Mouse (Mus musculus): ENCODE results near the gene Iqcd.
A peak's percentile ranks its signal among the peaks of the same experiment; 100 is the strongest.

The Iqcd gene

GRCm38 (mm10) chr5:120588569-120589094 is at the start of gene Iqcd, which contains the start of gene Tpcn1:
TSS of gene Iqcd (plus strand) at chr5:120589016.
TSS of gene Tpcn1 (minus strand) at chr5:120588673.
- peak; percentile 100 for DNase-seq (ENCODE audit: low spot score)

GRCm38 (mm10) chr5:120548236-120548850 is 40.5 kb upstream of the Iqcd start:
- DNase-seq (ENCODE audit: low spot score) = no peak

DNA sequence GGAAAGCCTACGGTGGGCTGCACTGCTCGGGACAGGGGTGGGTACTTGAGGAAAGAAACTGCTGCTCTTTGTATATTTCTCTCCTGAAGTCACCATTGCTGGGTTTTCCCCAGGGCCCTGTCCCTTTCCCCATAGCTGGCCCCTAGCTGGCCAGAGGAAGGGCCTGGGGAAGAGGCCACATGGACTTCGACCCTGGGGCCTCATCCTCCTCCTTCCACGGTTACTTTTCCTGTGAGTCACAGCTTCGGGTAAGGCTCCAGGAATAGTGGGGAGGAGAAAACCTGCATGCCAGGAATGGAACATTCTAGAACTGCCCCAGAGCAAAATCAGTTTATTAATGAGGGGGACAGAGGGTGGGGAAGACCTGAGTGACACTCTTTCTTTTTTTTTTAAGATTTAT is 38.7 kb upstream of the Iqcd start:
- peak; percentile 31 for DNase-seq (ENCODE audit: low spot score)

- no peak for DNase-seq (ENCODE audit: low spot score)
These were observed 38.1 kb upstream of the Iqcd start for GRCm38 (mm10) chr5:120550673-120551072.

GRCm38 (mm10) chr5:120555871-120556270 is 32.9 kb upstream of the Iqcd start:
- DNase-seq (ENCODE audit: low spot score) = no peak

GRCm38 (mm10) chr5:120558041-120558440 is 30.8 kb upstream of the Iqcd start:
- DNase-seq (ENCODE audit: low spot score) = no peak

DNA sequence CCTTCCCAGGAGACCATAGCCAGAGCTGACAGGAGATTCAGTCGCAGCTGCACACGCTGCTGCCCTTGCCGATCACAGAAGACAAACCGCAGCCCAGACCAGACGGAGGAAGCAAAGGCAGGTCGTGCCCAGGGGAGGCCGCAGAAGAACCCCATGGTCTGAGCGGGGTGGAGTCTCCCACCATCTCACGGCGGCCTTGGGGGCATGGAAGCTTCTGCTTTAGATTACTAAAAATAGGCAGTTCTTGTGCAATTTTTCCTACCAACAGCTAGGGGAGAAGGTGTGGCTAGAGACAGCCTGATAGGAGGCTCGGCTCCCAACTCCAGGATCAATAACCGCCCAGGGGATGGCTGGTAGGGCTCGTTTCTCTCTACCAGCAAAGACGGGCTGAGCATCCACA is 30.1 kb upstream of the Iqcd start:
- no peak for DNase-seq (ENCODE audit: low spot score)

DNA sequence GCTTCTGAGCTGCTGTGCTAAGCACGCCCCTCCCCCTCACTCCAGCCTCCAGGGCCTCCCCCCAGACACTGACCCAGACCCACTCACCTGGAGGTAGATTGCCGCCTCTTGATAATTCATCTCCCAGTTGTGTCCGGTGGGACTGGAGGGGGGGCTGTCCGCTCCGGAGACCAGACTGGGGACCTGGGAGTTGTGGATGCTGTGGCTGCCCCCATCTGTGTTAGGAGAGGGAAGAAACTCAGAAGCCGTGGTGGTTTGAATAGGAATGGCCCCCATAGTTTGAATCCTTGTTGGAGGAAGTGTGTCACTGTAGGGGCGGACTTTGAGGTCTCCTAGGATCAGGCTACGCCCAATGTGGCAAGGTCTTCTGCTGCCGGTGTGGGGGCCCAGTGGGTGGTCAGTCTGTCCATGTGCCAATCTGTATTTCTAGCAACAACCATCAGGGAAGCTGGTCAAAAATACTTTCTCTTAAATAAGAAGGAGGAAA is 28.6 kb upstream of the Iqcd start:
- DNase-seq (ENCODE audit: low spot score) = no peak

GRCm38 (mm10) chr5:120560616-120561311 is 28.1 kb upstream of the Iqcd start:
- peak; percentile 81 for DNase-seq (ENCODE audit: low spot score)

DNA sequence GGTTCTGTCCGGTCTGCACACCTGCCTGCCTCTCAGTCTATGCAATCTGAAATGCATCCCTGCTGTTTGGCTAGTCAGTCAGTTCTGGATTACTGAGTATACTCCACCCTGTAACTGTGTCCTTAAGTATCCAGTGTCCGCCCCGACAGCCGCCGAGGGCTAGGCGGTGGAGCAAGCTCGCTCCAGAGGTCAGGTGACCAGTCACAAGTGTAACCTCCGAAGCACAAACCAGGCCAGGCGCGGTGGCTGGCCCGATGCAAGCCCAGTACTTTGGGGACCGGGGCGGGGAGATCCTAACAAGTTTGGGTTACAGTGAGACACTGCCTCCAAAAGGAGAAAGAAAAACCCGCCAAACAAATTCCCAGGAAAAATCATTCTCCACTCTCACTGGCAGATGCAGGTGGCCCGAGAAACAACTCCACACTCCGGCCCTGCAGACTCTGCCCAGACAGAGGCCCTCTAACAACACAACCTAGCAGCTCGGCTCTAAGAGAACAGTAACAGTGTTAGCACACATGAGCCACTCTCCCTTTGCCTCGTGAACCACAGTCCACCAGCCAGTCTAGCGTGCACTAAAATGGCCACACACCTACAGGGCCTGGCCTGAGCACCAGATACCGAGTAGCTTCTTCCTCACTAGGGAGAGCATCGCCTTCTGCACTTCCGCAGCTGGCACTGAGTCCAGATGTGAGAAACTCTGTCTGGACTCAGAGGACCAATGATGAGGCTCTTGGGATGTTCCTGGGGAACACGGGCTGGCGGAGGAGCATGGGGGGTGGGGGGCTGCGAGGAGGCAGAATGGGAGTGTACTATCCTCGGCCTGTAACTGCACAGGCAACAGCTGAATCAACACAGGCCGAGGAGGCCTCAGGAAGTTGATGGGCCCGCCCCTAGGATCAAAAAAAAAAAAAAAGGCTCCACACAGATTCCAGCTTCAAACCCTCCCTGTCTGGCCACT is 25.6 kb upstream of the Iqcd start:
- DNase-seq (ENCODE audit: low spot score) = peak; percentile 46

DNA sequence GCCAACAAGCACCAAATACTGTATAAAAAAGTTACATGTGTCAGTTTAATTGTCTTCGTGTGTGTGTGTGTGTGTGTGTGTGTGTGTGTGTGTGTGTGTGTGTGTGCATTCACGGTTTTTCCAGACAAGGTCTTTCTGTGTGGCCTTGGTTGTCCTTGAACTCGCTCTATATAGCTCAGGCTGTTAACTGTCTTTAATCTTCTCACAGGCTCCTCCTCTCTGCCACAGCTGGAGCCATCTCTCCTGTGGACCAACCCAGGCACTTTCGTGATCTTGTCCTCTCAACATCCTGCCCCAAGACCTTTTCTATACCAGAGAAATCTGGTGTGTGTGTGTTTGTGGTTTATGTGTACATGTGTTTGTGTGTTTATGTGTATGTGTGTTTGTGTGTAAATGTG is 24.9 kb upstream of the Iqcd start:
- DNase-seq (ENCODE audit: low spot score) = no peak

DNA sequence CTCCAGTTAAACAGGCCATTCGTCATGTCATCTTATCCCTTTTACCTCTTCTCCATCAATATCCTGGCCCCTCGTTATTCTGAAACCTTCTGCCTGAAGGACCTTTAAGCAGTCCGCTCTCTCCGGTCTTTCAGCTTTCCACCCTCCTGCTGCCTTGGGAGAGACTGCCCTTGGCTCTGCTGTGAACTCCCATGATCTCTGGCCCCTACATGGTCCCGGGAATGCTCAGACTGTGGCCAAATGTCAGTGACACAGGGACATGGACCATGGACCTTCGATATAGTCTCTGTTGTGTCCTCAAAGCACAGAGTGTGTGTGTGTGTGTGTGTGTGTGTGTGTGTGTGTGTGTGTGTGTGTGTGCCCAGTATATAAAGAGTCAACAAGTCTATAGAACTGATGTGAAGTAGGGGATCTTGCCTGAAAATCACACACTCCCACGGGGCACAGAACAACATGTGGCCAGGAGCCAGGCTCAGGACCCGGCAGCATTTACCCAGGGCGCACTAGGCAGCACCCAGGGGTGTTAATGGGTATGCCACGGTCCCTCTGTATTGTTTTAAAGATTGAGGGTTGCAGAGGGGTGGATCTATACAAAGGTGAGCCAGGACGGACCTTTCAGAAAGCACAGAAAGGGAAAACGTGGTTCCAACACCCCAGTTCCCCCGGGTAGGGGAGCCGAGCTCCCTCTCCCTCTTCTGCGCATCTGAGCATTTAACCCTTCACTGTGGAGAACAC is 23.5 kb upstream of the Iqcd start:
- DNase-seq (ENCODE audit: low spot score) = no peak

DNA sequence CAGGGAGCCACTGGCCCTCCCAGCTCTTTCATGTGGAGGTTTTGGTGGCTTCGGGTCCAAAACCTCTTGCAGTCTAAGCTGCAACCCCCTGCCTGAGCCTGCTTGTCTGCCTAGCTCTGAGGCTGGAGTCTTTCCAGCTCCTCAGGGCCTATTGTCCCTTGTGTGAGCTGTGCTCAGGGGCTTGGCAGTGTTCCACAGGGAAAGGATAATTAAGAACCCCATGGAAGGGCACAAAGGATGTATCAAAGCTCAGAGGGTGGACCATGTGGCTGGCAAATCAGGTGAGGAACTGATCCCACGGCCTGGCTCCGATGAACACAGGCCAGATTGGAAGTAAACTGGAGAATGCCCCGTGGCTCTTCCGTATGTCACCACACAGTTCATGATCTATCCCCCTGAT is 22.7 kb upstream of the Iqcd start:
- no peak for DNase-seq (ENCODE audit: low spot score)

DNA sequence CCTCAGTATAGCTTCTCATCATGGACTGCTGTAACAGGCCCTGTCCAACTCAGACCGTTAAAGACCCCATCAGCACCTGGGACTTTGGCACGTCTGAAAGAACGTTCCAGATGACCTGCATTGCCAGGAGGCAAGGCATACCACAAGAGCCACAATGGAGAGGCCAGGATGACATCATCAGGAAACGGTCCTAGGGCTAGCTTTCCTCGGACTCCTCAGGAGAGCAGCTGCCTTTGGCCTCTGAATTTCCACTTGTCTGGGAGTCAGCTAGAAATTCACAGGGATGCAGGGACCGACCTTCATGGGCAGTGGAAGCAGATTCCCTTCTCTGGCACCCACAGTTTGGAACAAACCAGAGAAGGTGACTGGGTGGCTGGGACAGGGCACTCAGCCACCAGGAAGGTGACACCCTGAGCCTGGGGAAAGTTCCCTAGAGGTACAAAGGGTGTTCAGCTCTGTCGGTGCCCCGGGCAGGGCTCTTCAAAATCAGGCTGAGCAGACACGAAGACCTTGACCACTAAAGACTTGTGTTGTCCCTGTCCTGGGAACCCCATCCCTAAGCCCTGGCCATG is 22.0 kb upstream of the Iqcd start:
- DNase-seq (ENCODE audit: low spot score) = no peak

DNA sequence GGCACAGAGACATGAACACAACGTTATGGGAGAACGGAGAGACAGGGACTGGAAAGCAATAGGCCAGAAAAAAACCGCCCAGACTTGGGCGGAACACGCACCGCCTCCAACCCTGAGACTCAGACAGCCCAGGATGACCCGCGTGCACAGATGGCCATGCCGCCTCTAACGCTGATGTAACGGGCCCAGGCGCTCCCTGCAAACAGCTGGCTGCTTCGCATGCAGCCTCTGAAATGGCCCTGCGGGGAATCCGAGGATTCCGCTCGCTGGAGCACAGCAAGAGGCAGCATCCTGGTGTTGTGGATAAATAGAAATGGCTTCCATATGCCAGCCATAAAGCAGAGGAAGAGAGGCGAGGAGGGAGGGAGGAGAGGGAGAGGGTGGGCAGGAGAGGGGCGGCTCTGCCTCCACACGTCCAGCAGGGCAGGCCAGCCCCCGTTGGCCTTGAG is 21.5 kb upstream of the Iqcd start:
- DNase-seq (ENCODE audit: low spot score) = no peak

DNA sequence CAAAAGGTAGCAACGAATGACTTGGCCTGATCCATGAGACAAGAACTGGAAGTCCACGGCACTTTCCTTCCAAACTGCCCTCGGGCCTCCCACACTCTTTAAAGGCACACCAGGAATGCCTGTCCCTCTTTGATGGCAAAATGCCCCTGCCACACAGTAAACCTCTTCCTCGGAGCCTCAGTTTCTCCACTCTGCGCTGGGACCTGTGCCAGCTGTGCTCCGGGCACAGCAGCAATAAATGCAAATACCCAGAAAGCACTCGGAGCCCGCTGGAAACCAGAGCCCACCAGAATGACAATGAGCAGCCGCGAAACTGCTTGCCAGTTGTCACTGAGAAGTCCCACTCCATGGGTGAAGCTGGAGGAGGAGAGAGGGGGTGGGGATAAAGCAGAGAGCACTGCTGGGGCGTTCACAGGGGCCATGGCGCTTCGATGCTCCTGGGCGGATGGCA is 21.0 kb upstream of the Iqcd start:
- DNase-seq (ENCODE audit: low spot score) = no peak

DNA sequence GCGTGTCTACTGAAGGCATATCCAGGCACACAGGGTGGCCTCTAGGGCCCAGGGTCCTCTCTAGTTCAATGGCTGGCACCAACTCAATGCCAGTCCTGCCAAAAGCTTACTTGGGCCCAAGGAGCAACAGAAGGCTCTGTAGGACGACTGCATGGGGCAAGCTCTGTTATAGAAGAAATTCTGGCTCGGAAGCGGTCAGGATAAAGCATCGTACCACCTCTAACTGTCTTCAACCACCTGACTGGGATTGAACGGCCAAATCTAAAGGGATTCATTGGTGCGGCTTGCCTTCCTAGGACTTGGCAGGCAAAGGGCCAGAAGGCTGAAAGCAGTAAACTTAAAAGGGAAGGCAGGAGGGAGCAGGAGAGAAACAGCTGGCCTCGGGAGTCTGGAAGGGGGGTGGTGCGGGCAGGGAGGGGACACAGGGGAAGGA is 20.5 kb upstream of the Iqcd start:
- DNase-seq (ENCODE audit: low spot score) = peak; percentile 70

DNA sequence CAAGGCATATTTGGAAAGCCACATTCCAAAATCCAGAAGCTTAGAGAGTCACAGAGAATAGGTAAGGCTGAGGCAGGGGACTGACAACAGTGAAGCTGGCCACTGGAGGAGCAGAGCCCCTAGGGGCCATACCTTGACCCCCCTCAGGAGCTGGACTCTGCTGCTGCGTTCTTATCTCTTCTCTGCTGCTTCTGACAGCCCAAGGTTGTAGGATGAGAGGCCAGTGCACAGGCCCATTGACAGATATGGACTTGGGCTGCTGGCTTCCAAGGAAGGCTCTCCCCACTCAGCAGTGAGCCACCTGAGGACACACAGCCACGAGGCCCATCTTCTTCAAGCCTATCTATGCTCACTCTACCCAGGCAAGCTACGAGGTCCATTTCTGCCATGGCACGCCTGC is 19.9 kb upstream of the Iqcd start:
- no peak for DNase-seq (ENCODE audit: low spot score)

DNA sequence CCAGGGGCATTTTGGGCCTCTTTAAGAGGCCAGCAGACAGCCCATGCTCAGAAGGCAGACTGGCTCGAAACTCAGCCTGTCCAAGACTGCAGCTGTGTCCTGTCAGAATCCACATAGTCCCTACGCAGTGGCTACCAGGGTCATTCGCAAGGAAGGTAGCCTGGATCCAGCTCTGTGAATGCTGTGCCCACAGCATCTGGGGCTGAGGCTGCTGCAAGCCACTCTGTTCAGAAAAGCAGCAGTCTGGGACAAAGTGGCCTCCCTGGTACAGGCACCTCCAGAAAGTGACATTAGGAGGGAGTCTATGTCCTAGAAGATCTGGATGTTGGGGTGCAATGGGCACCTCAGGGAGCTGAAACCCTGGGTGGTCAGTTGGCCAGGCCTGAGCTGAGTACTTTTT is 19.0 kb upstream of the Iqcd start:
- DNase-seq (ENCODE audit: low spot score) = no peak

DNA sequence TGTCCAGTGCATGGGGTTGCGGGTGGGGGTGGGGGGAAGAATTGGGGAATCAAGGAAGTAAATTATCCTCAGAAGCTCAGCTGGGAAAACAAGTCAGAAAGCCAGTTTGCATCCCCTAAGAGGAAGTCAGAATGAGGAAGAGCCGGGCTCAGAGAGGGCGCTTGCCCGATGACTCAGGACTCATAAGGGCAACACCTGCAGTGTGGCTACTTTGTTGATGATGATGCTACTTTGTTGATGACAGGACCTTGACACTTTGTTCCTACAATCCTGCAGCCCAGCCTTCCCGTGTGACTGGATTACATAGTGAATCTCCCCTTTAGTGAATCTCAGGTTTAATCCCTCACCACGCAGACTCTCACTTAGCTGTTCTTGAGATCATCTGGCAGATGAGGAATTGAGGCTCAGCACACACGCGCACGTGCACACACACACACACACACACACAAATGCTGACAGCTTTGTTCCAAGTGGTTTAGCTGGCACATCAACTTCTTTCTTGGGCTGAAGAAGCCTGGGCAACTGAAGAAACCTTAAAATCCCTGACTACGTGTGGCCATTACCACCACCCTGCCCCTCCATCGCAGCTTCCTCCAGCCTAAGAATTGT is 18.4 kb upstream of the Iqcd start:
- no peak for DNase-seq (ENCODE audit: low spot score)

Measured in adipocyte (in vitro differentiated cells).